Mouse (Mus musculus): ENCODE measurements at regions not wholly inside any gene's neighbourhood (a gene's known extent, or its start where the extent isn't known, plus 50 kb on each side); places are given as distances from the start of the nearest gene placed in this dataset.

GRCm38 (mm10) chr2:133455484-133456170 is 96.3 kb upstream of the Bmp2 start:
- no peak for DNase-seq

- DNase-seq, result no peak
These were observed 95.2 kb upstream of the Bmp2 start for GRCm38 (mm10) chr2:133456785-133457184.

GRCm38 (mm10) chr2:133458735-133459134 is 93.2 kb upstream of the Bmp2 start:
- DNase-seq, result no peak

GRCm38 (mm10) chr2:133460814-133461213 is 91.1 kb upstream of the Bmp2 start:
- no peak for DNase-seq

GRCm38 (mm10) chr2:133462378-133462777 is 89.6 kb upstream of the Bmp2 start:
- no peak for DNase-seq

GRCm38 (mm10) chr2:133467170-133468168 is 84.5 kb upstream of the Bmp2 start:
- no peak for DNase-seq

- DNase-seq, result no peak
These were observed 78.8 kb upstream of the Bmp2 start for GRCm38 (mm10) chr2:133472966-133473744.

- no peak for DNase-seq
These were observed 77.8 kb upstream of the Bmp2 start for GRCm38 (mm10) chr2:133474174-133474573.

GRCm38 (mm10) chr2:133480870-133481269 is 71.1 kb upstream of the Bmp2 start:
- no peak for DNase-seq

- peak; percentile 2 for DNase-seq
These were observed 70.7 kb upstream of the Bmp2 start for GRCm38 (mm10) chr2:133481305-133481704.

- peak; percentile 28 for DNase-seq
These were observed 70.2 kb upstream of the Bmp2 start for GRCm38 (mm10) chr2:133481785-133482184.

GRCm38 (mm10) chr2:133495443-133495842 is 56.5 kb upstream of the Bmp2 start:
- DNase-seq, result no peak

GRCm38 (mm10) chr2:133496389-133496788 is 55.6 kb upstream of the Bmp2 start:
- DNase-seq, result no peak

GRCm38 (mm10) chr2:133497071-133497470 is 54.9 kb upstream of the Bmp2 start:
- DNase-seq, result no peak

GRCm38 (mm10) chr2:133497541-133498185 is 54.3 kb upstream of the Bmp2 start:
- DNase-seq, result no peak

GRCm38 (mm10) chr2:133498186-133498571 is 53.8 kb upstream of the Bmp2 start:
- no peak for DNase-seq

GRCm38 (mm10) chr2:133498717-133499143 is 53.2 kb upstream of the Bmp2 start:
- no peak for DNase-seq

GRCm38 (mm10) chr2:133499904-133500303 is 52.1 kb upstream of the Bmp2 start:
- no peak for DNase-seq

Data from cerebellum, adult 11-12 months (tissue).